Mouse (Mus musculus) cortical plate, adult 2 months (tissue): ENCODE results near the gene Nars2. TPM values are rescaled to one million over a fixed set of nuclear protein-coding genes. Genes with fewer than 3 reads are reported as not detected.

ENCODE experiments used
- H3K27ac ChIP-seq: fragments of 200-500 bp; 2 replicates; pipeline ENCODE4 v1.5.1; 2012; ENCODE audit warnings: low read length, control low read depth, inconsistent platforms; ENCODE audit not compliant: insufficient read depth
- H3K4me1 ChIP-seq: fragments of 200-500 bp; 2 replicates; pipeline ENCODE4 v1.6.1; 2011; ENCODE audit warnings: low read length; ENCODE audit not compliant: control insufficient read depth, insufficient read depth
- H3K4me3 ChIP-seq: fragments of 200-500 bp; 2 replicates; pipeline ENCODE4 v1.5.1; 2011; ENCODE audit warnings: mild to moderate bottlenecking, low read length, control low read depth; ENCODE audit not compliant: insufficient read depth
- CTCF ChIP-seq: fragments of 200-500 bp; IDR thresholded peaks from 2 replicates; pipeline ENCODE4 v1.5.1; 2011; ENCODE audit warnings: mild to moderate bottlenecking, control low read depth, low read length; ENCODE audit not compliant: insufficient read depth; ENCODE audit errors: extremely low read depth
- POLR2A ChIP-seq: fragments of 200-500 bp; IDR thresholded peaks from 2 replicates; pipeline ENCODE4 v1.6.1; 2011; ENCODE audit warnings: mild to moderate bottlenecking, low read length, control low read depth; ENCODE audit not compliant: insufficient read depth; ENCODE audit errors: extremely low read depth
- polyA plus RNA-seq: library from polyadenylated mRNA; depleted of rRNA; stranded (reverse); fragments of >200 nt; gene quantifications from 2 replicates; pipeline ENCODE4 v1.2.3, GENCODE M21; 2012

The Nars2 gene
- polyA plus RNA-seq, 1 experiment: 11.8 TPM

DNA sequence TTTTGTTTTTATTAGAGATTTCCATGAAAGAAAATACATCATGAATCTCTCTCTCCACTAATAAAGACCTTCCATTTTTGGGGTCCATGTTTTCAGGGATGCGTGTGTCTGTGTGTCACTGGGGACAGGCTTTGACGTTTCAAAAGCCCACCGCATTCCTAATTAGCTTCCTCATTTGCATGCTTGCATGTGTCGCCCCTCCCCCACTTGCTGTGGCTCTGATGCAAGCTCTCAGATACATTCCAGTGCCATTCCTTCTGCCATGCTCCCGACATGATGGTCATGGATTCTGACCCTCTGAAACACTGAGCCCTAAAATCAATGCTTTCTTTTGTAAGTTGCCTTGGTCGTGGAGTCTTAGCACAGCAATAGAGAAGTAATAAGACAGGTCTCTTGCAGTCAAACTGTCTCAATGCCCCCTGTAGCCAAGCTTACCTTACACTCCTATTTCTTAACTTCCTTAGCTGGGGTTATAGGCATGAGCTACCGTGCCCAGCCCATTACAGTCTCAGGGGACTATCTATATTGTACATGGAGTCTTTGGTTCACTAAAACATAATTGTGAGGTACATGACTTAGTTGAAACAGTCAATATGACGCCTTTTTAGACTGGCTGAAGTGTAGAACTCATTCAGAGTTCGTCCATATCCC lies 35.6 kb downstream of the Nars2 start:
- Histone ChIP-seq H3K4me3 (no peak overlapping the region), H3K4me1 (peaks cover 7% of the 10 kb centered on the region), H3K27ac (no peak overlapping the region)
- TF ChIP-seq POLR2A: no peak
- no peak for TF ChIP-seq CTCF

DNA sequence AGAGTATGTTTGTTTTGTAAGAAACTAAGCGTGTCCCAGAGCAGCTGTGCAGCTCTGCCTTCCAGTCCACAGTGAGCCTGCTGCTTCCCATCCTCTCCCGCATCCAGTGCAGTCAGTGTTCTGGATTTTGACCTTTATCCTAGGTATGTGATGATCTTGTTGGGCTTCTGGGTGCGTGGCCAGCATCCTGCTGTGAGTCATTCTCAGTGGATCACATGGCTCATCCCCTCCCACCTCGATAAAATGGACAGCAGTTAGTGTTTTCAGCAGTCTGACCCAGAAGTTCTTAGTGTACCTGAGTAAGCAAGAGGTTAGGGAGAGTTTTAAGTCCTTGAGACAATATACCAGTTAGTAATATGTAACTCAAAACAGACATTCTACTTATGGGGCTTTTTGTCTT lies 36.4 kb downstream of the Nars2 start:
- Histone ChIP-seq H3K27ac (no peak overlapping the region), H3K4me1 (peaks cover 7% of the 10 kb centered on the region), H3K4me3 (no peak overlapping the region)
- TF ChIP-seq POLR2A (no peak), CTCF (no peak)

DNA sequence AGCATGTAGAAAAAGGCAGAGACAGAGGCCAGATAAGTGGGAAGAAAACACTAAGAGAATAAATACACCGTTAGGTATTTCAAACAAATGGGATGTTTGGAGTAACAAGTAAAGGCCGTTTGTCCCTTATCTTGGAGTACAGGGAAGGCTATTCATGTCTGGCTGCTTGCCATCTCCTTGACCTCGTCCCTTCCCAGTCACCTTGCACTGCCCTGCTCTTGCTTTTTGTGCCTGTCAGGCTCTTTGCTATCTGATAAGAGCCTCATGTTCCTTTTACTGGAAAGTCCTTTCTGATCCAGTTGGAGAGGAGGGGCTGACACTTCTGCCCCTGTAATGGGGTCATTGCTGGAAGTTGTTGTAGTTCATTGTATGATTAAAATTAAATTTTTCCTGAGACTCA lies 61.7 kb downstream of the Nars2 start:
- Histone ChIP-seq H3K4me1 (no peaks in the 10 kb centered on the region; the same call in 1 of the 2 replicates), H3K27ac (no peak overlapping the region), H3K4me3 (no peak overlapping the region)
- no peak for TF ChIP-seq CTCF
- TF ChIP-seq POLR2A: no peak

DNA sequence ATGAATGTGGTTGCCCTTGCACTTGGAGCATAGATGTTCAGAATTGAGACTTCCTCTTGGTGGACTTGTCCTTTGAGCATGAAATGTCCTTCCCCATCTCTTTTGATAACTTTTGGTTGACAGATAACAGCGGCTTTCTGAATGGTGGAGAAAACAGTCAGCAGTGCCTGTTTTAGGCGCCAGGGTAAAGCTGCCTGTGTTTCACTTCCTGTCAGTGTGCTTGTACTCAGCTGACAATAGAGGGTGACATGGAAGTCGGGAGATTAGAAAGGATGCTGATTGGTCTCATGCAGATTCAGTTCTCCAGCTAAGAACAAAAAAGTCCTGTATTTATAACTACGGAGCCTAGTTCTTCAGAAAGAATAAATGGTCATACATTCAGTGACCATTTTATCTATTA lies 66.7 kb downstream of the Nars2 start:
- Histone ChIP-seq H3K4me1 (no peaks in the 10 kb centered on the region; the same call in 1 of the 2 replicates), H3K4me3 (no peak overlapping the region), H3K27ac (no peak overlapping the region)
- TF ChIP-seq CTCF (no peak), POLR2A (no peak)

DNA sequence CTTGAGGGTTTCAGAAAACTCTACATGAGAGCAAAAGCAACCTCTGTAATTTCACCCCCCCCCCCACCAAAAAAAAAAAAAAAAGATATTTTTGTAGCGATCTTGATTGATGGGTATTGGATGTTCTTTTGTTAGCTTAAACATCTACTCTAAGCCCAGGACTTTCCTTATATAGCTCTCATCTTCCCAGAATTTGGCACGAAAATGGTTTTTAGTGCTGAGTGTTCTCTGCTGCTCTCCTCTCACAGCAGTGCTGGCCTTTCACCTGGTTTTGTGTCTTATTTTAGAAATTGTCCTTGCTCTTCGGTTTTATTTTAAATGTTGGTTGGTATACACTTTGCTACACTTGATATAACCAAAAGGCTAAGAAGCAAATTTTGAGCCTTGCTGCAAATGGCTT lies 67.1 kb downstream of the Nars2 start:
- TF ChIP-seq POLR2A: no peak
- no peak for TF ChIP-seq CTCF
- Histone ChIP-seq H3K4me3 (no peak overlapping the region), H3K4me1 (no peaks in the 10 kb centered on the region; the same call in 1 of the 2 replicates), H3K27ac (no peak overlapping the region)

DNA sequence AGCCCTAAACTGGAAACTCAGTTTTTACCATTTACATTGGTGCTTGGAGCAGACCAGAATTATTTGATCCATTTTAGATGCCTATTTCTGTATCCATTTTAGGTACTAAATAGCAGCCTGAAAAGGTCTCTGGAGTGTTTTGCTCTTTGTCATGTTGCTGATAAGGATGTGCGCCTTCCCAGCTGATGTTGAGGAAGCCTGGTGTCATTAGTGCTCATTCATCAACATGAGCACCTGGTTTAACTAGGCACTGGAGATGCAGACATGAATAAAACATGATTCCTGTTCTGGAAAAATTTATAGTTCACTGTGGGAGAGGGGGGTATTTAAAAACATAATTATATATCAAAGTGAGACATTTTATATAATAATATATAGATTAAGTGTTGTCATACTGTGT lies 68.0 kb downstream of the Nars2 start:
- Histone ChIP-seq H3K4me1 (no peaks in the 10 kb centered on the region; the same call in 1 of the 2 replicates), H3K27ac (no peak overlapping the region), H3K4me3 (no peak overlapping the region)
- TF ChIP-seq POLR2A (no peak), CTCF (no peak)

DNA sequence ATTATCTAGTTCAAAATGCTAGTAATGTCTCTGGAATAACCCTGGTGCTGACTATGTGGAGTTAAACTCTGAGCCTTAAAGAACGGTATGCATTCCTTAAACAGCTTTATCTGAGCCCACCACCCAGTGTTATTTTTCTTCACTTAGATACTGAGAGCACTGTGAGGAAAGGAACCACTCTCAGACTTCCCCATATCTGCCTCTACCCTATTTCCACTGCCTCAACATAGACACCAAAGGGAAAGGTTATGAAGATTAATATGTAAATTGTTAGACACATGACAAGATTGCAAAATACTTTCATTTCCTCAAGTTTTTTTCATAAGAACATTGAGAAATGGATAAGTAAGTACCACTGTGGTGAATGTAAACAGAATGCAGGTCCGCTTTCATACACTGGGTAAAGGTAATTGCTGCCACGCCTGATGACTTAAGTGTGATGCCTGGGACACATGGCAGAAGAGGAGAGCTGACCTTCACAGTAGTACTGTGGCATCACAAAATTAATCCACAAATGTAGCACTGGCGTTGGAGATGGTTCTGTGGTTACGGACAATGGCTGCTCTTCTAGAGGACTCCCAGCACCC lies 75.6 kb downstream of the Nars2 start:
- TF ChIP-seq POLR2A (no peak), CTCF (no peak)
- Histone ChIP-seq H3K4me3 (no peak overlapping the region), H3K27ac (no peak overlapping the region), H3K4me1 (no peaks in the 10 kb centered on the region)

DNA sequence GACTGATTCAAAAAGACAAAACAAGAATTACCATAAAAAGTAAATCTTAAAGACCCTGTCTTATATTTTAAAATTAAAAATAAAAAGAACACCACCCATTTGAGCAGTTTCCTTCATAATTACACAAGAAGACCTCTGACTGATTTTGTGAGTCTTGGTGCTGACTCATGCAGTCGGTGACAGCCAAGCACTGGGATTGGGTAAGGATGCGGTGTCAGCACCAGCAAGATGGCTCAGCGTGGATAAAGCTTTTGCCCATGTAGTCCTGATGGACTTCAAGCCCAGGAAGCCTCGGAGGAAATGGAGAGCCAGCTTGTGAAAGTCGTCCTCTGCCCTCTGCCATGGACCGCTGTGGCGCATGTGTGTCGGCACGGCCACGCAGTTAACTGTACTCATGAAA lies 77.8 kb downstream of the Nars2 start:
- no peak overlapping the region for H3K4me3 ChIP-seq
- H3K27ac ChIP-seq: no peak overlapping the region
- TF ChIP-seq CTCF (no peak), POLR2A (no peak)
- no peaks in the 10 kb centered on the region for H3K4me1 ChIP-seq

DNA sequence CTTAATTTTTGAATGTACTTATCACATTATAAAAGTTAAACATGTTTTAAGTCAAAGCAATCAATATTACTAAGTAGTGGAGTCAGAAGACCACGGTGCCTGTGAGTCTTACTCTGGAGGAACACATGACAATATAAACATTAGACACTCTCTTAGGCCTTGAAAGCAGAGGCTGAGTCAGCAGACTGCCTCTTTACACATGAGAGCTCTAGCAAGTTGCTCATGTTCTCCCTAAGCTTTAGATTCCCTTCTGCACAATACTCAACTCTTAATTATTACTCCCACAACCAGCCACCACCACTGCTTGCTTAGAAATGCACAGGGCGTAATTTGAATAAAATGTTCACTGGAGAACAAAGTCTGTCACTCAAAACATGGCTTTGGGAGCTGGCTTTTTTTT lies 81.1 kb downstream of the Nars2 start:
- Histone ChIP-seq H3K4me3 (no peak overlapping the region), H3K4me1 (no peaks in the 10 kb centered on the region), H3K27ac (no peak overlapping the region)
- TF ChIP-seq CTCF (no peak), POLR2A (no peak)

DNA sequence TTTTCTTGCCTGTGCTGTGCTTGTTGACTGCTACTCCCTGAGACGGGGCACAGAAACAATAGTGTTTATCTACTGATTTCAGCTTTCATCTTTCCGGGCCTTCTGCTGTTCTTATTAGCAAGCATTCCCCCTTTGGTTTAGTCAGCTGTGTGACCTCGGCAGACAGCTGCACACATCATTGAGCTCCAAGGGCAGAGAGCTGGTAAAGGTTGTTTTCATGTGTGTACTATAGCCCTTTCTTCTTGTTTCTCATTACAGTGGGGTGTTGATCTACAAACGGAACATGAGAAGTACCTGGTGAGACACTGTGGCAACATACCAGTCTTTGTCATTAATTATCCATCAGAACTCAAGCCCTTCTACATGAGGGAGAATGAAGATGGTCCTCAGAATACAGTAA lies 88.3 kb downstream of the Nars2 start:
- H3K4me1 ChIP-seq: no peaks in the 10 kb centered on the region
- no peak overlapping the region for H3K27ac ChIP-seq
- no peak overlapping the region for H3K4me3 ChIP-seq
- TF ChIP-seq POLR2A (no peak), CTCF (no peak)

DNA sequence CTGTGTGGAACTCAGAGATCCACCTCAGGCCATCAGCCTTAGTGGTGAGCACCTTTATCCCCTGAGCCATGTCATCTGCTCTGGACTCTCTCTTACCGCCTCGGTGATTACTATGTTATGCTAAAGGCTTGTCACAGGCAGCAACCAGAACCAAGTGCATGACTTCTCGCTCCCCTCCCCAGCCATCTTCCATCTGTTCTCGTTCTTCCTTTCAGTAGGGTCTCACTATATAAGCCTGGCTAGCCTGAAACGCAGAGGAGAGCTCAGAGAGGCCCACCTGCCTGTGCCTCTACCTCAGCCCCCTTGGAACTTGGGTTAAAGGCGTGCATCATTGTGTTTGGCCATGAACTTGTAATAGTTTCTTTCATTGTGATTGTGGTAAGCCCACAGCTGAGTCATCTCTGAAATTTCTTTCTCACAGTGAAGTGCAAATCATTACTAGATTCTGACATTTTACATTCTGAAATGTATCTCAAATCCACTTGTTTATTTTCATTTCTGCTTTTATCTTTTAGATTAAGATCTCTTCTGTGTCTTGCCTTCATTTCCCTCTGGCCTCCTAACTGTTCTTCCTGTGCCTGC lies 90.7 kb downstream of the Nars2 start:
- TF ChIP-seq POLR2A (no peak), CTCF (no peak)
- no peak overlapping the region for H3K4me3 ChIP-seq
- no peaks in the 10 kb centered on the region for H3K4me1 ChIP-seq
- H3K27ac ChIP-seq: no peak overlapping the region
